8 mouse cellular contexts compared by ENCODE assay signal in genomic region chr3:98353892-98354291, GRCm38 (mm10). TPM values are rescaled to one million over a fixed set of nuclear protein-coding genes. Genes with fewer than 3 reads are reported as not detected.
A peak's percentile ranks its signal among the peaks of the same experiment; 100 is the strongest.
DNase-seq lines count a peak whose midpoint lies in the region; ATAC-seq and TF ChIP-seq lines count a peak whose summit lies in the region.

No protein-coding gene starts in this region.

- H3K9ac ChIP-seq in forebrain, embryonic 12.5 days, result no peak overlapping the region
- no peak overlapping the region for H3K9ac ChIP-seq in forebrain, embryonic 13.5 days
- no peak overlapping the region for H3K9ac ChIP-seq in kidney, postnatal 0 days (ENCODE audit: low read depth, low read length)
- H3K9ac ChIP-seq in liver, postnatal 0 days (replicated peaks), result no peak overlapping the region

- DNase-seq in forebrain, embryonic 10.5 days (ENCODE audit: extremely low spot score, low spot score), result peak; percentile 45
- peak; percentile 65 for DNase-seq in 416B (ENCODE audit: low read depth)
- DNase-seq in adrenal gland, postnatal 14 days, result peak; percentile 80
- peak; percentile 87 for DNase-seq in kidney, postnatal 0 days (ENCODE audit: low spot score)
- DNase-seq in liver, postnatal 0 days, result peak; percentile 57
- peak; percentile 16 for DNase-seq in right cerebral cortex, postnatal 25 days

- no peak for TF ChIP-seq EP300 in liver, postnatal 0 days (IDR thresholded peaks at IDR 0.05; ENCODE audit: low read depth)

- H3K4me2 ChIP-seq in forebrain, embryonic 12.5 days, result no peak overlapping the region
- H3K4me2 ChIP-seq in forebrain, embryonic 13.5 days, result no peak overlapping the region
- H3K4me2 ChIP-seq in kidney, postnatal 0 days (ENCODE audit: low read length), result no peak overlapping the region
- no peak overlapping the region for H3K4me2 ChIP-seq in liver, postnatal 0 days (ENCODE audit: low read depth, low read length)

- TF ChIP-seq CTCF in kidney, postnatal 0 days (IDR thresholded peaks at IDR 0.05; ENCODE audit: low read depth), result peak; percentile 79
- TF ChIP-seq CTCF in liver, postnatal 0 days (IDR thresholded peaks at IDR 0.05; ENCODE audit: low read depth), result peak; percentile 61

- no peak overlapping the region for H3K27ac ChIP-seq in forebrain, embryonic 10.5 days
- no peak overlapping the region for H3K27ac ChIP-seq in forebrain, embryonic 12.5 days
- H3K27ac ChIP-seq in forebrain, embryonic 13.5 days, result no peak overlapping the region
- no peak overlapping the region for H3K27ac ChIP-seq in kidney, postnatal 0 days
- H3K27ac ChIP-seq in liver, postnatal 0 days (ENCODE audit: low read depth), result no peak overlapping the region

- peaks cover 17% of the 10 kb centered on the region for H3K4me1 ChIP-seq in forebrain, embryonic 10.5 days
- H3K4me1 ChIP-seq in forebrain, embryonic 12.5 days, result peaks cover 5% of the 10 kb centered on the region; the same call in 1 of the 2 replicates
- H3K4me1 ChIP-seq in forebrain, embryonic 13.5 days, result 0 out of 2 replicates have a peak, but pooled peaks cover 2% of the 10 kb centered on the region
- no peaks in the 10 kb centered on the region; the same call in 1 of the 2 replicates for H3K4me1 ChIP-seq in kidney, postnatal 0 days (replicated peaks; ENCODE audit: insufficient read depth, low read length)
- H3K4me1 ChIP-seq in liver, postnatal 0 days (ENCODE audit: insufficient read depth), result no peaks in the 10 kb centered on the region

- 0 out of 2 replicates have a peak, but pooled peaks cover 5% of the 10 kb centered on the region for H3K27me3 ChIP-seq in forebrain, embryonic 10.5 days (ENCODE audit: poor library complexity, severe bottlenecking)
- H3K27me3 ChIP-seq in forebrain, embryonic 12.5 days, result 0 out of 2 replicates have a peak, but pooled peaks cover 3% of the 10 kb centered on the region
- no peaks in the 10 kb centered on the region for H3K27me3 ChIP-seq in forebrain, embryonic 13.5 days
- no peaks in the 10 kb centered on the region for H3K27me3 ChIP-seq in kidney, postnatal 0 days (ENCODE audit: insufficient read depth, low read length)
- H3K27me3 ChIP-seq in liver, postnatal 0 days (ENCODE audit: insufficient read depth, low read length), result no peaks in the 10 kb centered on the region

- H3K36me3 ChIP-seq in forebrain, embryonic 10.5 days (replicated peaks), result no peaks in the 10 kb centered on the region
- no peaks in the 10 kb centered on the region for H3K36me3 ChIP-seq in forebrain, embryonic 12.5 days (replicated peaks)
- no peaks in the 10 kb centered on the region for H3K36me3 ChIP-seq in forebrain, embryonic 13.5 days (ENCODE audit: poor library complexity, severe bottlenecking)
- H3K36me3 ChIP-seq in kidney, postnatal 0 days (ENCODE audit: insufficient read depth, low read length), result no peaks in the 10 kb centered on the region
- H3K36me3 ChIP-seq in liver, postnatal 0 days (replicated peaks; ENCODE audit: insufficient read depth, low read length), result no peaks in the 10 kb centered on the region

- 35% methylated on average over 7 of the region's 7 CpGs for WGBS in forebrain, embryonic 10.5 days
- 36% methylated on average over 7 of the region's 7 CpGs for WGBS in forebrain, embryonic 12.5 days
- WGBS in forebrain, embryonic 13.5 days, result 32% methylated on average over 7 of the region's 7 CpGs
- WGBS in kidney, postnatal 0 days, result 24% methylated on average over 7 of the region's 7 CpGs
- WGBS in liver, postnatal 0 days (ENCODE audit: insufficient replicate concordance), result 25% methylated on average over 7 of the region's 7 CpGs

- no peak overlapping the region for H3K4me3 ChIP-seq in forebrain, embryonic 10.5 days
- no peak overlapping the region for H3K4me3 ChIP-seq in forebrain, embryonic 12.5 days (replicated peaks)
- no peak overlapping the region for H3K4me3 ChIP-seq in forebrain, embryonic 13.5 days
- H3K4me3 ChIP-seq in kidney, postnatal 0 days (replicated peaks; ENCODE audit: low read depth, low read length), result no peak overlapping the region
- H3K4me3 ChIP-seq in liver, postnatal 0 days (ENCODE audit: low read depth, low read length), result no peak overlapping the region

- H3K9me3 ChIP-seq in forebrain, embryonic 10.5 days, result no peaks in the 10 kb centered on the region
- H3K9me3 ChIP-seq in forebrain, embryonic 12.5 days, result no peaks in the 10 kb centered on the region
- no peaks in the 10 kb centered on the region for H3K9me3 ChIP-seq in forebrain, embryonic 13.5 days (replicated peaks)
- H3K9me3 ChIP-seq in kidney, postnatal 0 days (replicated peaks; ENCODE audit: low read length), result no peaks in the 10 kb centered on the region
- H3K9me3 ChIP-seq in liver, postnatal 0 days (ENCODE audit: low read length), result no peaks in the 10 kb centered on the region

- no peak for ATAC-seq in forebrain, embryonic 12.5 days (ENCODE audit: low FRiP score)
- peak; percentile 42; the same call in 1 of the 2 replicates for ATAC-seq in forebrain, embryonic 13.5 days
- no peak for ATAC-seq in kidney, postnatal 0 days (replicated peaks; ENCODE audit: low FRiP score, low read depth)
- no peak for ATAC-seq in liver, postnatal 0 days

RNA-seq across cellular contexts. Expression of gene Phgdh, which starts 14.1 kb away (rescaled TPM):
- polyA plus RNA-seq in forebrain, embryonic 10.5 days (2016; fragmentation: Nextera tagmentation; extraction: Ambion mirVana), result 402 and 436 TPM in 2 replicates
- polyA plus RNA-seq in forebrain, embryonic 12.5 days (2016; fragmentation: Nextera tagmentation; extraction: Ambion mirVana), result 274 and 277 TPM in 2 replicates
- 21.0 and 25.2 TPM in 2 replicates for total RNA-seq in adrenal gland, postnatal 14 days (2021)
- polyA plus RNA-seq in forebrain, embryonic 13.5 days (2015; fragmentation: Nextera tagmentation; extraction: Ambion mirVana), result 239 and 277 TPM in 2 replicates
- polyA plus RNA-seq in kidney, postnatal 0 days (2015; fragmentation: Nextera tagmentation; extraction: Ambion mirVana), result 312 and 339 TPM in 2 replicates
- 25.6 and 32.7 TPM in 2 replicates for polyA plus RNA-seq in liver, postnatal 0 days (2015; fragmentation: Nextera tagmentation; extraction: Ambion mirVana)

RNA-seq across cellular contexts. Expression of gene Zfp697, which starts 28.4 kb away (rescaled TPM):
- 7.1 and 7.5 TPM in 2 replicates for polyA plus RNA-seq in forebrain, embryonic 10.5 days (2016; fragmentation: Nextera tagmentation; extraction: Ambion mirVana)
- polyA plus RNA-seq in forebrain, embryonic 12.5 days (2016; fragmentation: Nextera tagmentation; extraction: Ambion mirVana), result 8.8 and 9.8 TPM in 2 replicates
- 3.4 and 4.3 TPM in 2 replicates for total RNA-seq in adrenal gland, postnatal 14 days (2021)
- 12.2 and 14.1 TPM in 2 replicates for polyA plus RNA-seq in forebrain, embryonic 13.5 days (2015; fragmentation: Nextera tagmentation; extraction: Ambion mirVana)
- polyA plus RNA-seq in kidney, postnatal 0 days (2015; fragmentation: Nextera tagmentation; extraction: Ambion mirVana), result 19.0 and 19.6 TPM in 2 replicates
- 2.8 and 2.9 TPM in 2 replicates for polyA plus RNA-seq in liver, postnatal 0 days (2015; fragmentation: Nextera tagmentation; extraction: Ambion mirVana)

Comparison
In these comparisons a context has a peak if more than half of its experiments do, and no peak if none do; other contexts are left out.
1. DNase-seq: peak in every context shown above with its lines; median percentile 87 in kidney, postnatal 0 days; 80 in adrenal gland, postnatal 14 days; 65 in 416B; 57 in liver, postnatal 0 days; 45 in forebrain, embryonic 10.5 days; 16 in right cerebral cortex, postnatal 25 days.